Mouse (Mus musculus) c-Kit-positive CD71-positive TER-119-negative erythroid progenitor cells, embryonic 14.5 days (primary cell): Measurements from ENCODE around the gene Pafah2.

ENCODE experiments used
- DNase-seq: peaks from one replicate; pipeline ENCODE4 v3.0.0-alpha.2; 2013; ENCODE audit warnings: low read depth

The Pafah2 gene

GRCm38 (mm10) chr4:134461252-134461651, 65.1 kb downstream of the Pafah2 start:
- no peak for DNase-seq

GRCm38 (mm10) chr4:134465789-134466188, 69.7 kb downstream of the Pafah2 start:
- no peak for DNase-seq

- DNase-seq, result no peak
These were observed 70.5 kb downstream of the Pafah2 start for GRCm38 (mm10) chr4:134466381-134467262.

GRCm38 (mm10) chr4:134467435-134468214, 71.5 kb downstream of the Pafah2 start:
- DNase-seq, result no peak

GRCm38 (mm10) chr4:134468215-134468575, 72.1 kb downstream of the Pafah2 start, which contains the start of gene Stmn1:
Gene Stmn1, plus strand, starts transcription at chr4:134468320.
- peak; percentile 86 for DNase-seq

DNA sequence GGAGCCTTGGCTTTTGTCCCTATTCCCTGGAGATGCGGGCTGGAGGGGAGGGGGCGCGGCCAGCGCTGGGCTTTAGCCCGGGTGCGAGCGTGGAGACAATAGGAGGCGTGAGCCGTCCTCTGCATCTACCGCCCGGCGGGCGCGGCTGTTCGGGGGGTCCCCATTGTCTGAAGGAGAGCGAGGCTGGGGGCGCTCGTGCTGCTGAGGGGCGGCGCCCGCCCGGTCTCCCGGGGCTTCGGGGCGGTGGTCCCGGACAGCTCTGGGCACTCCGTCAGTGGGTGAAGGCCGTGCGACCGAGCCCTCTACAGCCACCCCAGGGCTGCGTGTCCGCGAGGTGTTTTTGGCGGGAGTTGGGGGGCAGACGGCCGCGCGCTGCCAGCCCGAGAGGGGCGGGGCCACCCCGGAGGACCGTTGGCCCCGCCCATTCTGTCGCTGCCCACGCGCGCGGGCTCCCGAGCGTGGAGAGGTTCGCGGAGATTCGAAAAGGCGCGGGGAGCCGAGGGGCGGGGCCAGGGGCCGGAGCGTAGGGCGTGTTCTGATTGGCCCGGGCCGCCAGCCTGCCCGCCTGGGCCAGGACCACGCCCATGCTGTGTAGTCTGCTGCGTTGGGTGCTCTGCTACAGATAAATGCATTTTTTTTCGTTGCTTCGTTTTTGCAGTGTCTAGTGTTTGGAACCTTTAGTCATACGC, 72.6 kb downstream of the Pafah2 start:
- DNase-seq, result peak; percentile 92

DNA sequence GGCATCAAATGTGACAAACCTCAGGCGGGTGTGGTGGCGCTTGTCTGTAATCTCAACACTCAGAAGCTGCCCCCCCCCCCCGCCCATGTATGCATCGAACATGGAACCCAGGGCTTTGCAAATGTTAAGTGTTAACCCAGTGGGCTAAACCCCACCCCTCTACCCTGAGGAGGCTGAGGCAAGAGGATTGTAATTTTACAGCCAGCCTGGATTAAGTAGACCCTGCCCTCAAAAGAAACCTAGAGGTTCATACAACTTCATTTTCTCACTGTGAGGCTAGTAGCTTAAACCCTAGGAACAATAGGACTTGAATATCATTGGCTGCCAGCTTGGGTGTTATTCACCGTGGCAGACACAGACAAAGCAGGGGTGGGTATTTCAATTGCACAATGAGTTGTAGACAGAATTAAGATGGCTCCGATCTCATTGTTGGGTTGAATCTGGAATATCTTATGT, 73.2 kb downstream of the Pafah2 start:
- no peak for DNase-seq

- no peak for DNase-seq
These were observed 73.9 kb downstream of the Pafah2 start for GRCm38 (mm10) chr4:134469985-134470384.

GRCm38 (mm10) chr4:134471469-134471868, 75.3 kb downstream of the Pafah2 start:
- no peak for DNase-seq

DNA sequence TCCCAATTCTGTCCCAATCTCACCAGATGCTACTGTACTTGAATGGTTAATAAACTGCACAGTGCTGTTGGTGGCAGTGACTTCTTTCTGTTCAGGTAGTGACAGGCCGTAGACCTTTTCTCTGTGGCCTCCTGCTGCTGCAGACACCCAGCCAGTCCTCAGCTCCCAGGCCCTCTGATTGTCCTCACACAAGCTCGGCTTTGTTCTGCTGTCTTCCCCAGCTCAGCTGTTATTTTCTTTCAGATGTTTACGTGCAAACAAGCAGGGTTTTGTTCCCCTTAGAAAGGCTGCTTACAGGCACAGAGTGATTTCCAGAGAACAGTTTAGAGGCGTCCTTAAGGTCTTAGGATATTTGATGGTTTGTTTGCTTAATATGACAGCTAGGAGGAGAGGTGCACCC, 77.6 kb downstream of the Pafah2 start:
- DNase-seq, result no peak

- DNase-seq, result no peak
These were observed 78.1 kb downstream of the Pafah2 start for GRCm38 (mm10) chr4:134474240-134474639.

GRCm38 (mm10) chr4:134476899-134477298, 80.8 kb downstream of the Pafah2 start:
- no peak for DNase-seq
